Mouse (Mus musculus): ENCODE results near the gene Stard8. TPM values are rescaled to one million over a fixed set of nuclear protein-coding genes. Genes with fewer than 3 reads are reported as not detected.

Gene Stard8
- polyA plus RNA-seq, 1 experiment from 2014 or later = 7.9 TPM

DNA sequence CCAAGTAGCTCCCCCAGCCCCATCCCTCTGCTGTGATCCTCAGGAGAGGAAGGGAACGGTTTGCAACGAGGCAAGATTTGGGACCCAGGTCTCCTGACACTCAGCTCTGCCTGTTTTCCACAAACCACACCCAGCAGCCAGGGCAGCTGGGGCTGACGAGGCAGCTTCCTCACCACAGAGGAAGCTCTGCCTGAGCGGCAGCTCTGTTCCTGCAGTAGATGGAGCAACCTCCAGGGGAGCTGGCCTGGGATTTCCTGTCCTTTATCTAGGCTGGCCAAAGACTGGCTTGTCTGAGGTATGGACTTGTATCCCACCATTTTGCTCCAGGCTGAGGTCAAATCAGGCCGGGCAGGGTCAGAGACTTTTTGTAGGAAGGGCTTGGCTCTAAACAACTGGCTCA lies 46.2 kb downstream of the Stard8 start:
- no peaks in the 10 kb centered on the region for H3K27me3 ChIP-seq (ENCODE audit: control insufficient read depth, insufficient read depth, low read length)
- ATAC-seq (replicated peaks; ENCODE audit: insufficient number of reproducible peaks, low FRiP score, low TSS enrichment) = no peak
- H3K9me3 ChIP-seq (replicated peaks; ENCODE audit: control insufficient read depth, low read length) = no peaks in the 10 kb centered on the region

DNA sequence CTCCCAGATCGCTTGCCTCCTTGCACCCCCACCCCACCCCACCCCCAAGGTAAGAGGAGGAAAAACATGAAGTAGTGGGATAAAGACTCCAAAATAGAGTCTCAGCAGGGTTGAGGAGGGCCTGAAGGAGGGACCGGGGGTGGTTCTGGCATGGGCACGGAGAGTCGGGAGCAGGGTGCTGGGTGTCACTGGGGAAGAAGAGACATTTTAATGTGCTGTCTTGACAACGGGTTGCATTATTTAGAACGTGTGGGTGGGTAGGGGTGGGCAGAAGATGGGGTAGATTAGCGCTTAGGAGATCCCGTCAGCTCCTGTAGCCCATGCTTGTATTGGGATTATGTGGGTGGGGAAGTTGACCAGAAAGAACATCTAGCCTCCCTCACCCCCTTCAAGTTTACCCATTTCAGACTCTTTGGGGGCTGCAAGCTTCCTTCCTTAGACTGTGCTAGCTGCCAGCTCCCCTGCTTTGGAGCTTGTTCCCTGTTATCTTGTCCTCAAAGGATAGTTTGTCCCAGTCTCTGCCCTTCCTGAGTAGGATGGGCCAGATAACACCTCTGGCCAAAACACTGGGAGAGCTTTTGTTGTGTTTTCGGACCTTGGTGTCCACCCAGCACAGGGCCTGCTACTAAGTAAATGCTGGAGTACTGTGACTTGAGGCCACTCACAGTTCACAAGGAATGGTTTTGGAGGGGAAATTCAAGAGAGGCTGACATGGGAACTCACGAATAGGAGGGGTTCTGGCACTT lies 47.9 kb downstream of the Stard8 start:
- H3K4me2 ChIP-seq = no peak overlapping the region
- H3K36me3 ChIP-seq (ENCODE audit: control insufficient read depth, insufficient read depth, low read length) = no peaks in the 10 kb centered on the region
- WGBS (ENCODE audit: insufficient replicate concordance) = 74% methylated on average over 10 of the region's 10 CpGs
- H3K9me3 ChIP-seq (replicated peaks; ENCODE audit: control insufficient read depth, low read length) = no peaks in the 10 kb centered on the region
- H3K4me3 ChIP-seq (ENCODE audit: low read depth, low read length) = no peak overlapping the region
- H3K27me3 ChIP-seq (ENCODE audit: control insufficient read depth, insufficient read depth, low read length) = no peaks in the 10 kb centered on the region
- no peak overlapping the region for H3K9ac ChIP-seq (ENCODE audit: low read depth, low read length)
- peaks cover 21% of the 10 kb centered on the region for H3K4me1 ChIP-seq (ENCODE audit: control insufficient read depth, insufficient read depth, low read length)
- ATAC-seq (replicated peaks; ENCODE audit: insufficient number of reproducible peaks, low FRiP score, low TSS enrichment) = no peak
- no peak overlapping the region for H3K27ac ChIP-seq (ENCODE audit: low read depth, low read length)

More for the DNA sequence above, 46.2 kb downstream of the Stard8 start:
- Histone ChIP-seq H3K27ac (ENCODE audit: low read depth, low read length) (no peak overlapping the region), H3K4me1 (ENCODE audit: control insufficient read depth, insufficient read depth, low read length) (peaks cover 20% of the 10 kb centered on the region), H3K4me3 (ENCODE audit: low read depth, low read length) (no peak overlapping the region), H3K36me3 (ENCODE audit: control insufficient read depth, insufficient read depth, low read length) (no peaks in the 10 kb centered on the region), H3K9ac (ENCODE audit: low read depth, low read length) (no peak overlapping the region), H3K4me2 (no peak overlapping the region)
- WGBS (ENCODE audit: insufficient replicate concordance) = 34% methylated on average over 5 of the region's 5 CpGs

DNA sequence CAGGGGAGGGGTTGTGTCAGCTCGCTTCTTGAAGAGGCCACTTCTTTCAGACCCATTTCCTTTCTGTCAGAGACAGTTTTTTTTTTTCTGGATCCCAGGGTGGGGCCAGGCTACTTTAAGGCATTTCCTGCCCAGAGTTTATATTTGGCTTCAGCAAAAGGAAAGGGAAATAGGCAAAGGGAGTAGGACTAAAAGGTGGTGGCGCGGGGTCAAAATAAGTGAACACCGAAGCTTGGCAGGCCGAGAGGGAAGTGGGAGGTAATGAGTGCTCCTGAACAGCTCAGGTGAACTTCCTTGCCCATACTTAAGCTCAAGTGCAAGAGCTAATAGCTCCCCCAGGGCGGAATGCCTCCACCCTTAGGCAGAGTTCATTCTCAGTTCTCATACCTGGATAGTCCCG lies 49.2 kb downstream of the Stard8 start:
- Histone ChIP-seq H3K36me3 (ENCODE audit: control insufficient read depth, insufficient read depth, low read length) (no peaks in the 10 kb centered on the region), H3K27ac (ENCODE audit: low read depth, low read length) (no peak overlapping the region), H3K27me3 (ENCODE audit: control insufficient read depth, insufficient read depth, low read length) (no peaks in the 10 kb centered on the region), H3K9ac (ENCODE audit: low read depth, low read length) (no peak overlapping the region), H3K4me3 (ENCODE audit: low read depth, low read length) (no peak overlapping the region), H3K9me3 (replicated peaks; ENCODE audit: control insufficient read depth, low read length) (no peaks in the 10 kb centered on the region), H3K4me1 (ENCODE audit: control insufficient read depth, insufficient read depth, low read length) (peaks cover 17% of the 10 kb centered on the region), H3K4me2 (no peak overlapping the region)
- 63% methylated on average over 7 of the region's 7 CpGs for WGBS (ENCODE audit: insufficient replicate concordance)
- ATAC-seq (replicated peaks; ENCODE audit: insufficient number of reproducible peaks, low FRiP score, low TSS enrichment) = no peak

DNA sequence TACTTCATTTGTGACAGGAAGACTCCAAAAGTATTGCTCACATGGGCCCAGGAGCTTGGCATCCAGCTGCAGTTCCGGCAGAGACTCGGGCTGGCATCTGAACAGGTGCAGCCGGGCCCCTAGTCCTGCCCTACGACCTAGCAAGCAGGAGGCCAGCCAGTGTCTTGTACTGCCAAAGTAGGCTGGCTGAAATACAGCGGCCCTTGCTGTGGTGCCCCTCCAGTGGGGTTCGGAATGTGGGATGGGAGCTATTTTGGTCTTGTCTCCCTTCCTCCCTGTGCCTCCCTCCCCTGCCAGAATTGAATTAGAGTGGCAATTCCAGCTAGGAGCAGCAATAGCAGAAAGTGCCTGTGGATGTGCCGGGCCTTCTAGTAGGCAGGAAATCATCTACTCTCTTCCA lies 51.5 kb downstream of the Stard8 start:
- H3K4me2 ChIP-seq = no peak overlapping the region
- peaks cover 7% of the 10 kb centered on the region for H3K4me1 ChIP-seq (ENCODE audit: control insufficient read depth, insufficient read depth, low read length)
- peak overlapping the region; percentile 74 for H3K27ac ChIP-seq (ENCODE audit: low read depth, low read length)
- no peak overlapping the region for H3K9ac ChIP-seq (ENCODE audit: low read depth, low read length)
- WGBS (ENCODE audit: insufficient replicate concordance) = 56% methylated on average over 7 of the region's 7 CpGs
- H3K36me3 ChIP-seq (ENCODE audit: control insufficient read depth, insufficient read depth, low read length) = no peaks in the 10 kb centered on the region
- H3K9me3 ChIP-seq (replicated peaks; ENCODE audit: control insufficient read depth, low read length) = no peaks in the 10 kb centered on the region
- H3K27me3 ChIP-seq (ENCODE audit: control insufficient read depth, insufficient read depth, low read length) = no peaks in the 10 kb centered on the region; the same call in 1 of the 2 replicates
- ATAC-seq (replicated peaks; ENCODE audit: insufficient number of reproducible peaks, low FRiP score, low TSS enrichment) = no peak
- no peak overlapping the region for H3K4me3 ChIP-seq (ENCODE audit: low read depth, low read length)

DNA sequence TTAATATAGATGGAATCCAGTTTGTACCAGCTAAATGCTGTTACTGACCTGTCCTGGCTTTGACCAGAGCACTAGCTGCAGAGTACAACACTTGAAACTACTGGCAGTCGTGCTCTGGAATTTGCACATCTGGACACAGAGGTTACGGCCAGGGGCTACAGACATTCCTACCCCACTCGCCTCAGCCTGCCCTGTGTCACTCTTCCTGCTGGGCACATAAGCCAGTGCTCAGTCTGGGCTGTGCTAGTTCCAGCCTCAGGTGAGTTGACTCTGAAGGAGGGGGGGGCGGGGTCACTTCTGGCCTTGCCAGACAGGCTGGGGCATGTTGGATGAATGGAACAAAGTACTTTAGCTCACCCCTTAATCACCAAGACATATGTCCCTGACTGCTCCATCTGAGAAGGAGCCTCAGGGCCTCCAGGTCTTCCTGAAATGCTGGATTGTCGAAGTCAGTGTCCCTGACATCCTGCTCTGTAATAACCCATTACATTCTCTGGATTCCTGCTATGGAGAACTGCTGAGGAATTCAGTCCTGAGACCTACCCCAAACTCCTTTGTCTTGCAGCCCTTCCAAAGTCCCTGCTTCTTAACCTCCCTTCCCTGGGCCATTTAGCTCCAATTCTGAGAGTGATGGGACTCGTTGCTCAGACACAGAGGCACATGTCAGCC lies 54.9 kb downstream of the Stard8 start:
- peaks cover 7% of the 10 kb centered on the region for H3K4me1 ChIP-seq (ENCODE audit: control insufficient read depth, insufficient read depth, low read length)
- no peak overlapping the region for H3K27ac ChIP-seq (ENCODE audit: low read depth, low read length)
- H3K9me3 ChIP-seq (replicated peaks; ENCODE audit: control insufficient read depth, low read length) = no peaks in the 10 kb centered on the region
- ATAC-seq (replicated peaks; ENCODE audit: insufficient number of reproducible peaks, low FRiP score, low TSS enrichment) = no peak
- H3K4me2 ChIP-seq = no peak overlapping the region
- H3K4me3 ChIP-seq (ENCODE audit: low read depth, low read length) = no peak overlapping the region
- 51% methylated on average over 6 of the region's 6 CpGs for WGBS (ENCODE audit: insufficient replicate concordance)
- H3K36me3 ChIP-seq (ENCODE audit: control insufficient read depth, insufficient read depth, low read length) = no peaks in the 10 kb centered on the region; the same call in 1 of the 2 replicates
- H3K9ac ChIP-seq (ENCODE audit: low read depth, low read length) = no peak overlapping the region
- no peaks in the 10 kb centered on the region; the same call in 1 of the 2 replicates for H3K27me3 ChIP-seq (ENCODE audit: control insufficient read depth, insufficient read depth, low read length)

DNA sequence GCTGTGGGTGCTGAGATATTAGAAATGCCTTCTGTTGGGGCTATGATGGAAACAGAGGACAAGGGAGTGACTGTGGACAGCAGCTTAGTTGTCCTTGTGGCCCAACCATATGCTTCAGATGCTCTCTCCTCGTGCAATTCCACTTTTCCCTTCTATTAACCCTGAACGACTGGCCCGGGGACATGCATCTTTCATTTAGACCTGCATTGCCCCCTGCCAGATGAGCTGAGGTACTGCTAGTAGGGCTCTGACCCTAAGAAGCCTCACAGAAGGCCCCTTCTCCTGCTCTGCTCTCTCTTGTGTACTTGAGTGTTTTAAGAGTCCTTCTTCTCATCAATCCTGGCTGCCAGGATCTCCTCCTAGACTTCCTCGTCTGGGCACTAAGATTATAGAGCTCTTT lies 56.1 kb downstream of the Stard8 start:
- Histone ChIP-seq H3K4me2 (no peak overlapping the region), H3K27ac (ENCODE audit: low read depth, low read length) (no peak overlapping the region), H3K27me3 (ENCODE audit: control insufficient read depth, insufficient read depth, low read length) (no peaks in the 10 kb centered on the region; the same call in 1 of the 2 replicates), H3K9me3 (replicated peaks; ENCODE audit: control insufficient read depth, low read length) (no peaks in the 10 kb centered on the region), H3K9ac (ENCODE audit: low read depth, low read length) (no peak overlapping the region), H3K4me1 (ENCODE audit: control insufficient read depth, insufficient read depth, low read length) (peaks cover 6% of the 10 kb centered on the region), H3K36me3 (ENCODE audit: control insufficient read depth, insufficient read depth, low read length) (no peaks in the 10 kb centered on the region; the same call in 1 of the 2 replicates), H3K4me3 (ENCODE audit: low read depth, low read length) (no peak overlapping the region)
- no peak for ATAC-seq (replicated peaks; ENCODE audit: insufficient number of reproducible peaks, low FRiP score, low TSS enrichment)
- WGBS (ENCODE audit: insufficient replicate concordance) = 34% methylated on average over 4 of the region's 4 CpGs

DNA sequence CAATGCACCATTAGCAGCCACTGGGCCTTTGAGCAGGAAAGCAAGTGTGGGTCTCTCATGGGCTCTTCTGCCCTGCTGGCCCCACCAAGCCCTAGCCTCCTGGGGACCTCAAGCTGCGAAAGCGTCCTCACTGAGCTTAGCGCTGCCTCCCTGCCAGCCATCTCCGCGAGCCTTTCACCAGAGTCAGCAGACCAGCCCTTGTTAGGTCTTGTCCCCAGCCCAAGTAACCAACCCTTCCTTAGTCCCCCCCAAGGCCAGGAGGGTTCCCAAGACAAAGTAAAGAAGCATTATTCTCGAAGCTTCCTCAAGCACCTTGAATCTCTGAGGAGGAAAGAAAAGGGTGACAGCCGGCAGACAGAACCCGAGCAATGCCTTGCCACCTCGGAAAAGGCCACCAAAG lies 62.5 kb downstream of the Stard8 start:
- no peak overlapping the region for H3K27ac ChIP-seq (ENCODE audit: low read depth, low read length)
- no peaks in the 10 kb centered on the region for H3K4me1 ChIP-seq (ENCODE audit: control insufficient read depth, insufficient read depth, low read length)
- no peak for ATAC-seq (replicated peaks; ENCODE audit: insufficient number of reproducible peaks, low FRiP score, low TSS enrichment)
- 86% methylated on average over 9 of the region's 9 CpGs for WGBS (ENCODE audit: insufficient replicate concordance)
- H3K4me3 ChIP-seq (ENCODE audit: low read depth, low read length) = no peak overlapping the region
- H3K9ac ChIP-seq (ENCODE audit: low read depth, low read length) = no peak overlapping the region
- no peaks in the 10 kb centered on the region for H3K9me3 ChIP-seq (replicated peaks; ENCODE audit: control insufficient read depth, low read length)
- H3K4me2 ChIP-seq = no peak overlapping the region
- no peaks in the 10 kb centered on the region; the same call in 1 of the 2 replicates for H3K27me3 ChIP-seq (ENCODE audit: control insufficient read depth, insufficient read depth, low read length)
- peaks cover 2% of the 10 kb centered on the region for H3K36me3 ChIP-seq (ENCODE audit: control insufficient read depth, insufficient read depth, low read length)

DNA sequence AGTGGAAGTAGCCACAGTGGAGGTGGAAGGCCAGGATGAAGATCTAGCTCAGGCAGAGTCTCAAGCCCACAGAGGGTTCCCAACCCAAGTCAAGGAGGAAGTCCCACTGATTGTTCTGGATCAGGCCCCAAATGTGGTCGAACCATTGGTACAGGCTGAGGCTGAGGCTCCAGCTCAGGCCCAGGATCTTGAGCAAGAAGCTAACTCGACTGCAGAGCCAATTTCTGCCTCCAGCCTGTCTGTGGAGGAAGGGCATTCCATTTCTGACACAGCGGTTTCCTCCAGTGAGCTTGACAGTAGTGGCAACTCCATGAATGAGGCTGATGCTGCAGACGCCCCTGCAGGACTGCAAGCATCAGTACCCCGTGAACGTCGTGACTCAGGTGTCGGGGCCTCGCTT lies 63.5 kb downstream of the Stard8 start:
- Histone ChIP-seq H3K4me1 (ENCODE audit: control insufficient read depth, insufficient read depth, low read length) (no peaks in the 10 kb centered on the region), H3K27me3 (ENCODE audit: control insufficient read depth, insufficient read depth, low read length) (peaks cover 3% of the 10 kb centered on the region), H3K27ac (ENCODE audit: low read depth, low read length) (no peak overlapping the region), H3K36me3 (ENCODE audit: control insufficient read depth, insufficient read depth, low read length) (peaks cover 2% of the 10 kb centered on the region), H3K4me2 (no peak overlapping the region), H3K9me3 (replicated peaks; ENCODE audit: control insufficient read depth, low read length) (no peaks in the 10 kb centered on the region), H3K9ac (ENCODE audit: low read depth, low read length) (no peak overlapping the region), H3K4me3 (ENCODE audit: low read depth, low read length) (no peak overlapping the region)
- ATAC-seq (replicated peaks; ENCODE audit: insufficient number of reproducible peaks, low FRiP score, low TSS enrichment) = no peak
- WGBS (ENCODE audit: insufficient replicate concordance) = 79% methylated on average over 9 of the region's 9 CpGs
